Mouse (Mus musculus) heart, adult 18-20 months (tissue): ENCODE results near the gene Kcnk1. TPM values are rescaled to one million over a fixed set of nuclear protein-coding genes. Genes with fewer than 3 reads are reported as not detected.
A peak's percentile ranks its signal among the peaks of the same experiment; 100 is the strongest.

Experiments used
- DNase-seq, 2 experiments: peaks; one replicate each; pipeline ENCODE4 v3.0.0; 2021 to 2022; ENCODE audit warnings: mixed read lengths in 1 of 2
- total RNA-seq, 2 experiments: library from RNA; stranded (reverse); gene quantifications; 2 replicates each; pipeline ENCODE4 v1.2.3; 2021

The Kcnk1 gene
- total RNA-seq, 2 experiments from 2014 or later: 0.45 to 1.0 TPM

DNA sequence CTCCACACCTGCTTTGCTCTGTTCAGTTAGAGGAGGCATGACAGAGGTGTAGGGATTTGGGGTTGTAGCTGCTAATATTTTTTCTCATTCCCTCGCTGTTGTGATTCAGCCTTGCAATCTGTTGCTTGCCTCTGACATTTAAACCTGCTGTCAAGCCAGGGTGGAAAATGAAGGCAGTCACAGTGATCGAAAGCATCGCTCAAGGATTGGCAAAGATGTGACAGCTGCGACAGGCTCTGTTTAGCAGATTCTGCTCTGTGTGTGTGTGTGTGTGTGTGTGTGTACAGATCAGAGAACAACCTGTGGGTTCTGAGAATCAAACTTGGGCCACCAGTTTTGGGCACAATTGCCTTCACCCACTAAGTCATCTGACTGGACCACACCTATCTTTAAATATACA lies 50.8 kb downstream of the Kcnk1 start:
- no peak for DNase-seq

DNA sequence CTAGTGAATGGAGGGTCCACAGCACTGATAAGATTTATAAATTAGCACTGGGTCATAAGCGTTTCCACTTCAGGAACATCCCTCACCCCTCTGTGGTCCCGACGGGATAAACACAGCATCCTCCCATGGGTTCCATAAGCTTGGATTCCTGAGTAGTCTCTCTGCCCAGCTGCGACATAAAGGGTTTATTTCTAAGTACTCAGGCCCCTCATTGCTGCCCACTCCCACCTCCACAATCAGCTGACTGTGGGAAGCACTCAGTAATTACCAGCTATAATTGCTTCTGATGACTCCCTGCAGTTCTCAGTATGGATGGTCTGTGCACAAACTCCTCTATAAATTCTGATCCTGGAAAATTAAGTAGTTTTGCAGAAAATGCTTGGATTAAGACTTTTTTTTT lies 58.9 kb downstream of the Kcnk1 start:
- DNase-seq: no peak

DNA sequence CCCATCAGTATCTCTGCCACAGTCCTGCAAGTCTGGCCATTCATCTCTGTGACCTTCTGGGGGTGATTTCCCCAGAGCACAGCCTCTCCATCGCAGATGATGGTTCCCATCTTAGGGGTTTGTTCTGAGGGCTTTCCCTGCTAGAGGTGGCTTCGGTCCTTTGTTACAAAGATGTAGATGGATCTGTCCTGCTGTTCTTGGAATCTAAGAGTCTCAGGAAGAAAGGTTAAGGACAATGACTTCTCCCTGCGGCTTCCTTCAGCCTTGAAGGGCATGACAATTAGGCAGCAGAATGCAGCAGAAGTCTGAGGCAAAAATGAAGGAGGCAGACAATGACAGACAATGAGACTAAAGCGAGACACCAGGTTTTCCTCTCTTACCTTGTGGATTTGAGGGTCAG lies 63.9 kb downstream of the Kcnk1 start:
- no peak for DNase-seq

DNA sequence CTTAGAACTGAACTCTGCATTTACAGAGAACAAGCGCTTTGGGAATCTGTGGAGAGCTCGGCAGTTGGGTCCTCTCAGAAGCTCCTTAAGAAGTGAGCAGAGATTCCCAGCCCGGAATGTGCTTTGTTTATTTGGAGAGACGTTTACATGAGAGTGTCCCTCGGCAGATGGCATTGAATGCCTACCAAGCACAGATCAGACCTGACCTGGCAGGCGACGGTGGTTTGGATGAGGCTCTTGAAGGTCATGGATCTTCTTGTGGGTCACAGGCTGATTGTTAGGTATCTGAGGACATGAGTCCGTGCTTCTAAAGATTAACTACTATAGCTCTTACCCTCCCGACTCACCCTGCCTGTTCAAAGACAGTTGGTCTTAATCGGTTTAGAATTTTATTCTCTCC lies 67.9 kb downstream of the Kcnk1 start:
- no peak for DNase-seq

DNA sequence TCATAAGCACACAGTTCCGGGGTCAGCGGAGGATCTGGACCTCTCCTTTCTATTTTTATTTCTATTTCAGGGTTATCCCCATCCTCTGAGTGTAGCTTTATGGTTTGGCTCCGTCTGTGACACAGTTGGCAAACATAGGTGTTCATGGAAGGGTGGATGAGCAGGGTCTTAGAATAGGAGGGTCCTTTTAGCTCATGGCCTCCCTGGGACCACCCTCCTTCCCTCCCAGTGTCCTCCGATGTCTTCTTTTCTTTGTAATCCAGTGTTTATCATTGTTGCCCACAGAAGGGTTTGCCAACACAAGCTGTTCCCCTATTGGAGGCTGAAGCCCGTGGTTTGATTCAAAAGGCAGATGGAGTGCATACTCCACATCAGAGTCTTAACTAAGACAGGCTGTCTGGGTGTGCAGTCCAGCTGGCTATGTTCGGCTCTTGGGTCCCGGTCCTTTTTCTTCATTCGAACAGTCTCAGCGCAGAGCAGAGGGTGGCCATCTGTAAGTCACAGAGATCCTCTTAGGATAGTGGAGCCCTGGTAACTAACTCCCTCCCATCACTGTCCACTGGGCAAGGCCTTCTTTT lies 69.0 kb downstream of the Kcnk1 start:
- no peak for DNase-seq

DNA sequence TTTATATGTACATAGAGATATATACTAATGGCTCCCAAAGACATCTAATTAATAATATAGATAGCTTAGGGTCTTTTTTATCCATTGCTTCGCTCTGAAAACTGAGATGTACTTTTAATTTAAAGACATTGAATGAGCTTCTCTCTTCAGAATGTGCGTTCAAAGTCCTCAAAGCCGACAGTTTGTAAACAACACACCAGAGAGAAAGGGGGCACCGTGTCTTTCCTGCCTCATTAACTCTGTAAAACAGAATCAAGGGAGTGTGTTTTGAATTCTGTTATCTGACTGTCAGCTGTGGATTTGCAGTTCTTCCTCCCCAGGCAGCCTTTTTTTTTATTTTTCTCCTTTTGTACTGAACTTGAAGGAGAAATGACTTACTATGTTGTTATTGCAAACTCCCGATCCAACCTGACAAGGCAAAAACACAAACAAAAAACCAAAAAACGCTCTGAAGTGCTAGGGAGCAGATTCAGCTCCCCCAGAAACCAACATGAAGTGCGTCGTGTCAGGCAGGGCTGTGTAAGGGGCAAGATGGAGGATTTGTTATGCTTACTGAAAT lies 69.7 kb downstream of the Kcnk1 start:
- no peak for DNase-seq

DNA sequence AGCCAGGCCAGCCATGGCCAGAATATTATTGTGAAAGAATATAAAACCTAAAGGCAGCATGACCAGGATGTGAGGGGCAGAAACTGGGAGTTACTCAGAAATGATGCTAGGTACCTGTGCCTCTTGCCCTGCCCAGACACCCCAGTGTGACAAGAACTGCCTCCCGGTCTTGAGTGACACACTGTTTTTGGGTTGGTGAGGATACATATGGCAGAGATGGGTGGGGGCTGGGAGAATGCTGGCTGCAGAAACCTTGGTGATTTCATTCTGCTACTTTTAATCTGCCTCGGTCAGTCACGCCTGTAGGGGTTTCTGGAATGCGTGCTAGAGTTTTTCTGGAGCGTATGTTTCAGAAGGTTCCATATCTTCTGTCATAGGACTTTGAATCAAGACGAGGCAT lies 72.3 kb downstream of the Kcnk1 start:
- DNase-seq: no peak

DNA sequence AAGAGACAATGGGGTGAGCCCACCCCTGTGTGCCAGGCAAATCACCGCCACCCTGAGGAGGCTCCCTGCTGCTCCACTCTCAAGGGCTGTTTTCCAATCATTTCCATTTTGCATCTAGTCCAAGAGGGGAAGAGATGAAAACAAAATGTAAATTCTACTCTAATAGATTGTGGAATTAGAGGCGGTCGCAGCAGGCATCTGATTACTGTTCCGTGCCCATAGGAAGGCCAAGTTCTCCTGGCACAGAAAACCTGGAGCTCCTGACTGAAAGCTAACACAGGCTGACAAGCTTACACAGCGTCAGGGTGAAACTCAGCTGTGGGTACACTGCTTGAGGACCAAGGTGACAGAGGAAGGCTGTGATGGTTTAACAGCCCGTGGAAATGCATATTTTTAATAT lies 73.2 kb downstream of the Kcnk1 start:
- DNase-seq: no peak

DNA sequence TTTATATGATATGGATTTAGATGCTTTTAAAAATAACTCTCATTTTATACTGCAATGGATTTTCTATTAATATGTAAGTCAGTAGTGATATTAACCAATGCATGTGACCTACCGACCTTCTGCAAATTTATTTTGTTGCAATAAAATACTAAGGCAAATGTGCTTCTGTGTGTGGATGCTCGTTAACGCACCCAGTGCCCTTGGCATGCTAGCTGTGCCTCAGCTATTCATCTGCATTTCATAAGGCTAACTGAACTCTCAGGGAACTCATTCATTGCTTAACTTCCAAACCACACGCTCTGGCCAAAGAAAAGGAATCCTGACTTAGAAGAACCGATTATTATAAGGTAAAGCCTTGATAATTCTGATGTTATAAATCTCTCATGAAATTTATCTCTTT lies 77.7 kb downstream of the Kcnk1 start:
- DNase-seq: no peak

DNA sequence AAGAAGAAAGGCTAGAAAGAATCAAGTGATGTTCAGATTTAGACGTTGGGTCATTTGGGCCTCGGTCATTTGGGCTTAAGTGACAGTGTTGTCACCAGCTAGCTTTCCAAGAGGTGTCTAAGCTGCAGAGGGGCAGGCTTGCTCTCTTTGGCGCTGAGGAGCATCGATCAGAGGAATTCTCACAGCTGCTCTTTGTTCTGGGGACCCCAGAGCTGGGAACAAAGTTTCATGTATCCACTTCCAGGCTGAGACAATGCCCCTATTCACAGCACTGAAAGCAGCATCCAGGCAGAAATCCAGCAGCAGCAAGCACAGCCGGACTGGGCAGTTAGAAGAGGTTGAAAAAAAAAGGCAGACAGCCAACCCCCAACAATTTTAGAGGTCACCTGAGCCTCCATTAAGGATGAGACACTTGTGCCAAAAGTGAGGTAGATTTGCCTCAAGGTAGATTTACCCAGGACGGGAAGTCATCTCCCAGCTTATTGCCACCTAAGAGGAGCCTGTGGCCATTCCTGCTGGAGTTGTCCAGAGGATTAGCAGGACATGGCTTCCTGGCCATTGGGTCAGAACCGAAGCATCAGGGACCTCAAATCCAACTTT lies 78.3 kb downstream of the Kcnk1 start:
- no peak for DNase-seq

DNA sequence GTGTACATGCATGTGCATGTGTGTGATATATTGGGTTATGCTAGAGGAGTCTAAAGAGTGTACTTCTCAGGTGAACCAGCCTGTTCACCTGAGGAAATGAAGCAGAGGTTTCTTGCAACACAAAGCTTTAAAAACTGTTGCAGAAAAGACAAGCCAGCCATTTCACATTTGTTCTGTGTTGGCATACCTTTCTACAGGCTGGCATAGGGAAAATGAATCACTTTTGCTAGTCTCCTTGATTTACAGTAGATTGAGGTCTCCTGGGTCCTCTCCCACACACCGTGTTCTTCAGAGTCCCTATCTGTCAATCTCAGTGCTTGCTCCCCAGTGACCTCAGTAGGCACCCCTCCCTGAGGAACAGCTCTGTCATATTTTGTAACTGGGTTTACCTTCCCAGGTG lies 79.1 kb downstream of the Kcnk1 start:
- no peak for DNase-seq

DNA sequence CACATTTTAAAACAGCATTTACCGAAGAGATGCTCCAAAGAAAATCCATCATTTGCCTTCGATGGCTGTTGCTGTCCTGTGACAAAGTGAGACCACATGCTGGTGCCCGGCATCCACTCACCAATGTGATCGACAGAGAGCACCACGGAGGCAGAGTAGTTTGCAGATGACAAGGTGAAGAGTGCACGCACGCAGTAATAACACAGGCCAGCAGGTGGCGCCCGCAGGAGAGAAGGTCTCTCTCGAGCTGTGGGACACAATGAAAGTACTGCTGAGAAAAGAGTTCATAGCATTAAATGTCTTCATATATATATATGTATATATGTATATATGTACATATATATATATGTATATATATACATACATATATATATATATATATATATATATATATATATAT lies 80.4 kb downstream of the Kcnk1 start:
- DNase-seq: peak; percentile 25 to 87

Other genes starting within 250 kb of the Kcnk1 start
- gene Pcnx2, start 96.9 kb upstream of the Kcnk1 start, total RNA-seq: under 1 TPM; 0.50 to 0.80 TPM
- under 1 TPM; 0.67 to 0.89 TPM for gene Map3k21, start 84.7 kb upstream of the Kcnk1 start, total RNA-seq